In genomic region chr4:124710776-124711291, GRCm38 (mm10) we compare ENCODE assay signal across 8 mouse cellular contexts. TPM values are rescaled to one million over a fixed set of nuclear protein-coding genes. Genes with fewer than 3 reads are reported as not detected.
A peak's percentile ranks its signal among the peaks of the same experiment; 100 is the strongest.
DNase-seq lines count a peak whose midpoint lies in the region; ATAC-seq and TF ChIP-seq lines count a peak whose summit lies in the region.

No protein-coding gene starts in this region.

- TF ChIP-seq CTCF in kidney, adult 2 months (conservative IDR thresholded peaks at IDR 0.05; ENCODE audit: insufficient read depth, insufficient read length, low read depth, low read length) = peak; percentile 27; the same call in 1 of the 2 replicates
- TF ChIP-seq CTCF in MEL (IDR thresholded peaks at IDR 0.05 in 2 of 3, conservative IDR thresholded peaks at IDR 0.05 in 1 of 3; ENCODE audit: control insufficient read depth in 1 of 3, insufficient read depth in 1 of 3, low read depth in 2 of 3, low read length in 3 of 3, poor library complexity in 1 of 3, severe bottlenecking in 1 of 3) = peak; percentile 41 to 68 (median 58)
- TF ChIP-seq CTCF in lung, adult 2 months (IDR thresholded peaks at IDR 0.05; ENCODE audit: insufficient read depth, low read length) = peak; percentile 28; the same call in 1 of the 2 replicates
- TF ChIP-seq CTCF in stomach, postnatal 0 days (IDR thresholded peaks at IDR 0.05; ENCODE audit: low read depth) = peak; percentile 78

- peaks cover 15% of the 10 kb centered on the region; the same call in 1 of the 2 replicates for H3K4me1 ChIP-seq in kidney, adult 2 months (ENCODE audit: control insufficient read depth, insufficient read depth, low read length)
- H3K4me1 ChIP-seq in MEL (ENCODE audit: control insufficient read depth in 1 of 2, insufficient read depth in 2 of 2, low read length in 2 of 2) = peaks cover 0 to 13% of the 10 kb centered on the region in 2 experiments; a peak in 2 of 4 replicates
- H3K4me1 ChIP-seq in intestine, embryonic 16.5 days (ENCODE audit: control insufficient read depth, insufficient read depth, low read length) = peaks cover 27% of the 10 kb centered on the region
- peaks cover 24% of the 10 kb centered on the region for H3K4me1 ChIP-seq in lung, adult 2 months (ENCODE audit: control insufficient read depth, insufficient read depth, low read length)
- H3K4me1 ChIP-seq in stomach, postnatal 0 days (replicated peaks; ENCODE audit: control insufficient read depth, insufficient read depth) = 0 out of 2 replicates have a peak, but pooled peaks cover 6% of the 10 kb centered on the region

- DNase-seq in kidney, adult 2 months = peak; percentile 72
- DNase-seq in kidney, adult 11 months = no peak
- DNase-seq in MEL (ENCODE audit: low read depth, low spot score) = peak; percentile 87
- DNase-seq in embryo, embryonic 9.5 days (ENCODE audit: extremely low spot score) = peak; percentile 63
- peak; percentile 24 for DNase-seq in lung, adult 2 months
- DNase-seq in stomach, postnatal 0 days (ENCODE audit: low spot score) = peak; percentile 41
- no peak for DNase-seq in ovary, postnatal 14 days (ENCODE audit: low spot score)

- H3K9ac ChIP-seq in MEL (ENCODE audit: control insufficient read depth, low read depth, low read length, poor library complexity, severe bottlenecking) = no peak overlapping the region
- no peak overlapping the region for H3K9ac ChIP-seq in intestine, embryonic 16.5 days (ENCODE audit: low read depth, low read length)
- no peak overlapping the region for H3K9ac ChIP-seq in stomach, postnatal 0 days (ENCODE audit: low read length)

- H3K27ac ChIP-seq in kidney, adult 2 months (ENCODE audit: insufficient read depth, low read depth, low read length) = no peak overlapping the region
- H3K27ac ChIP-seq in MEL (ENCODE audit: control insufficient read depth, low read depth, low read length) = no peak overlapping the region
- no peak overlapping the region for H3K27ac ChIP-seq in intestine, embryonic 16.5 days (ENCODE audit: low read length)
- peak overlapping the region; percentile 94 for H3K27ac ChIP-seq in stomach, postnatal 0 days (replicated peaks)

- H3K27me3 ChIP-seq in kidney, adult 2 months (replicated peaks; ENCODE audit: control insufficient read depth, insufficient read depth, low read length) = no peaks in the 10 kb centered on the region
- no peaks in the 10 kb centered on the region for H3K27me3 ChIP-seq in MEL (ENCODE audit: control insufficient read depth in 1 of 2, insufficient read depth in 2 of 2, low read length in 2 of 2)
- no peaks in the 10 kb centered on the region for H3K27me3 ChIP-seq in intestine, embryonic 16.5 days (replicated peaks; ENCODE audit: control insufficient read depth, insufficient read depth, low read length)
- no peaks in the 10 kb centered on the region for H3K27me3 ChIP-seq in stomach, postnatal 0 days (ENCODE audit: control insufficient read depth, insufficient read depth, low read length)

- no peak for TF ChIP-seq EP300 in MEL (IDR thresholded peaks at IDR 0.05; ENCODE audit: low read depth in 1 of 2, low read length in 2 of 2)
- TF ChIP-seq EP300 in stomach, postnatal 0 days (optimal IDR thresholded peaks at IDR 0.05) = no peak

- peaks cover 12% of the 10 kb centered on the region for H3K79me2 ChIP-seq in MEL (ENCODE audit: control insufficient read depth, insufficient read depth, low read length, poor library complexity)

- H3K4me3 ChIP-seq in kidney, adult 2 months (ENCODE audit: insufficient read depth, low read depth, low read length) = no peak overlapping the region
- H3K4me3 ChIP-seq in MEL (ENCODE audit: control insufficient read depth in 1 of 2, insufficient read depth in 1 of 2, low read depth in 2 of 2, low read length in 2 of 2) = peak overlapping the region in 1 of 2 experiments; percentile 2; a peak in 1 of 4 replicates
- no peak overlapping the region for H3K4me3 ChIP-seq in intestine, embryonic 16.5 days (ENCODE audit: low read length)
- H3K4me3 ChIP-seq in lung, adult 2 months (replicated peaks; ENCODE audit: extremely low read depth, low read depth, low read length) = no peak overlapping the region
- no peak overlapping the region for H3K4me3 ChIP-seq in stomach, postnatal 0 days (ENCODE audit: low read depth, low read length)

- no peaks in the 10 kb centered on the region for H3K36me3 ChIP-seq in kidney, adult 2 months (ENCODE audit: control insufficient read depth, insufficient read depth, low read length)
- H3K36me3 ChIP-seq in MEL (ENCODE audit: control insufficient read depth in 1 of 2, insufficient read depth in 2 of 2, low read length in 2 of 2) = peaks cover 0 to 5% of the 10 kb centered on the region in 2 experiments; a peak in 2 of 4 replicates
- 0 out of 2 replicates have a peak, but pooled peaks cover under 1% of the 10 kb centered on the region for H3K36me3 ChIP-seq in intestine, embryonic 16.5 days (ENCODE audit: control insufficient read depth, insufficient read depth, low read length)
- H3K36me3 ChIP-seq in stomach, postnatal 0 days (ENCODE audit: control insufficient read depth, insufficient read depth, low read length) = peaks cover 1% of the 10 kb centered on the region; the same call in 1 of the 2 replicates

- TF ChIP-seq POLR2A in kidney, adult 2 months (IDR thresholded peaks at IDR 0.05; ENCODE audit: low read depth, low read length) = no peak
- TF ChIP-seq POLR2A in MEL (IDR thresholded peaks at IDR 0.05; ENCODE audit: control insufficient read depth in 1 of 2, insufficient read depth in 1 of 2, low read depth in 1 of 2, low read length in 2 of 2, poor library complexity in 1 of 2) = no peak
- TF ChIP-seq POLR2A in lung, adult 2 months (IDR thresholded peaks at IDR 0.05; ENCODE audit: borderline replicate concordance, extremely low read depth, low read depth, low read length) = no peak

- no peak for ATAC-seq in intestine, embryonic 16.5 days
- no peak for ATAC-seq in stomach, postnatal 0 days (ENCODE audit: low FRiP score, low TSS enrichment)

- H3K9me3 ChIP-seq in MEL (replicated peaks; ENCODE audit: insufficient read depth, low read length) = no peaks in the 10 kb centered on the region
- no peaks in the 10 kb centered on the region for H3K9me3 ChIP-seq in intestine, embryonic 16.5 days (ENCODE audit: control insufficient read depth, low read length)
- H3K9me3 ChIP-seq in stomach, postnatal 0 days (ENCODE audit: control insufficient read depth, low read length) = no peaks in the 10 kb centered on the region

- peak; percentile 44 for TF ChIP-seq RAD21 in MEL (IDR thresholded peaks at IDR 0.05; ENCODE audit: low read depth, low read length)

- WGBS in kidney, adult 2 months = 5% methylated on average over 5 of the region's 5 CpGs
- 8% methylated on average over 5 of the region's 5 CpGs for WGBS in intestine, embryonic 16.5 days
- 4% methylated on average over 5 of the region's 5 CpGs for WGBS in lung, adult 2 months
- WGBS in stomach, postnatal 0 days = 9% methylated on average over 5 of the region's 5 CpGs

- 0 out of 2 replicates have a peak overlapping the region, but pooled peaks have one; percentile 67 for H3K4me2 ChIP-seq in intestine, embryonic 16.5 days (ENCODE audit: low read depth, low read length)
- H3K4me2 ChIP-seq in stomach, postnatal 0 days (replicated peaks; ENCODE audit: low read depth) = no peak overlapping the region

TF ChIP-seq in MEL, 35 proteins besides CTCF, POLR2A, EP300 and RAD21 (continues in another document):
- TF ChIP-seq ELF1 (IDR thresholded peaks at IDR 0.05; ENCODE audit: low read depth, low read length) = 0 out of 2 replicates have a peak, but pooled peaks have one; percentile 12

RNA-seq across cellular contexts. Expression of gene Sf3a3, which starts 3.7 kb away (rescaled TPM):
- 11.1 and 14.5 TPM in 2 replicates for polyA plus RNA-seq in kidney, adult 2 months (2012; rRNA removed)
- total RNA-seq in MEL (2012; rRNA removed) = 136 and 144 TPM in 2 replicates
- polyA plus RNA-seq in MEL (2012; ENCODE audit: insufficient read depth in 1 of 2, insufficient read length in 2 of 2, low read depth in 1 of 2, low replicate concordance in 2 of 2, missing spikeins in 1 of 2) = 100 to 1,000 TPM; 127 to 295 TPM
- 105 and 125 TPM in 2 replicates for polyA plus RNA-seq in intestine, embryonic 16.5 days (2015; fragmentation: Nextera tagmentation; extraction: Ambion mirVana)
- polyA plus RNA-seq in lung, adult 2 months (2012; rRNA removed) = 8.1 and 11.5 TPM in 2 replicates
- 58.7 and 63.5 TPM in 2 replicates for polyA plus RNA-seq in stomach, postnatal 0 days (2015; fragmentation: Nextera tagmentation; extraction: Ambion mirVana)

RNA-seq across cellular contexts. Expression of gene Fhl3, which starts 10.3 kb away (rescaled TPM):
- 8.5 and 10.8 TPM in 2 replicates for polyA plus RNA-seq in kidney, adult 2 months (2012; rRNA removed)
- total RNA-seq in MEL (2012; rRNA removed) = 5.6 TPM in 2 replicates
- 10 to 100 TPM in 1 of 2 experiments, not detected in 1; 13.8 TPM for polyA plus RNA-seq in MEL (2012; ENCODE audit: insufficient read depth in 1 of 2, insufficient read length in 2 of 2, low read depth in 1 of 2, low replicate concordance in 2 of 2, missing spikeins in 1 of 2)
- polyA plus RNA-seq in intestine, embryonic 16.5 days (2015; fragmentation: Nextera tagmentation; extraction: Ambion mirVana) = 5.1 and 5.2 TPM in 2 replicates
- 15.1 and 36.7 TPM in 2 replicates for polyA plus RNA-seq in lung, adult 2 months (2012; rRNA removed)
- 7.4 and 9.0 TPM in 2 replicates for polyA plus RNA-seq in stomach, postnatal 0 days (2015; fragmentation: Nextera tagmentation; extraction: Ambion mirVana)

RNA-seq across cellular contexts. Expression of gene Utp11, which starts 17.4 kb away (rescaled TPM):
- 6.4 and 7.9 TPM in 2 replicates for polyA plus RNA-seq in kidney, adult 2 months (2012; rRNA removed)
- total RNA-seq in MEL (2012; rRNA removed) = 65.3 and 68.3 TPM in 2 replicates
- 10 to 100 TPM in 1 of 2 experiments, not detected in 1; 86.9 TPM for polyA plus RNA-seq in MEL (2012; ENCODE audit: insufficient read depth in 1 of 2, insufficient read length in 2 of 2, low read depth in 1 of 2, low replicate concordance in 2 of 2, missing spikeins in 1 of 2)
- polyA plus RNA-seq in intestine, embryonic 16.5 days (2015; fragmentation: Nextera tagmentation; extraction: Ambion mirVana) = 51.8 and 58.6 TPM in 2 replicates
- 4.4 and 7.2 TPM in 2 replicates for polyA plus RNA-seq in lung, adult 2 months (2012; rRNA removed)
- 105 TPM in 2 replicates for polyA plus RNA-seq in stomach, postnatal 0 days (2015; fragmentation: Nextera tagmentation; extraction: Ambion mirVana)

RNA-seq across cellular contexts. Expression of gene Inpp5b, which starts 30.8 kb away (rescaled TPM):
- polyA plus RNA-seq in kidney, adult 2 months (2012; rRNA removed) = 61.0 and 64.2 TPM in 2 replicates
- 27.7 and 28.6 TPM in 2 replicates for total RNA-seq in MEL (2012; rRNA removed)
- 10 to 100 TPM in 1 of 2 experiments, not detected in 1; 52.5 TPM for polyA plus RNA-seq in MEL (2012; ENCODE audit: insufficient read depth in 1 of 2, insufficient read length in 2 of 2, low read depth in 1 of 2, low replicate concordance in 2 of 2, missing spikeins in 1 of 2)
- 27.0 and 27.5 TPM in 2 replicates for polyA plus RNA-seq in intestine, embryonic 16.5 days (2015; fragmentation: Nextera tagmentation; extraction: Ambion mirVana)
- polyA plus RNA-seq in lung, adult 2 months (2012; rRNA removed) = 62.1 and 93.3 TPM in 2 replicates
- polyA plus RNA-seq in stomach, postnatal 0 days (2015; fragmentation: Nextera tagmentation; extraction: Ambion mirVana) = 23.5 and 24.8 TPM in 2 replicates

RNA-seq across cellular contexts. Expression of gene Pou3f1, which starts 54.2 kb away (rescaled TPM):
- polyA plus RNA-seq in kidney, adult 2 months (2012; rRNA removed) = 0.02 and 0.04 TPM in 2 replicates
- total RNA-seq in MEL (2012; rRNA removed) = not detected in 2 replicates
- polyA plus RNA-seq in MEL (2012; ENCODE audit: insufficient read depth in 1 of 2, insufficient read length in 2 of 2, low read depth in 1 of 2, low replicate concordance in 2 of 2, missing spikeins in 1 of 2) = not detected
- 0.04 TPM in 1 of 2 replicates, not detected in the other for polyA plus RNA-seq in intestine, embryonic 16.5 days (2015; fragmentation: Nextera tagmentation; extraction: Ambion mirVana)
- polyA plus RNA-seq in lung, adult 2 months (2012; rRNA removed) = 0.16 and 0.22 TPM in 2 replicates
- polyA plus RNA-seq in stomach, postnatal 0 days (2015; fragmentation: Nextera tagmentation; extraction: Ambion mirVana) = 0.13 TPM in 2 replicates

Comparison
In these comparisons a context has a peak if more than half of its experiments do, and no peak if none do; other contexts are left out.
1. DNase-seq: peak in kidney, adult 2 months (single experiment), MEL (single experiment), embryo, embryonic 9.5 days (single experiment), lung, adult 2 months (single experiment) and stomach, postnatal 0 days (single experiment); none in kidney, adult 11 months (single experiment) and ovary, postnatal 14 days (single experiment).
2. CTCF ChIP-seq: peak in every context shown above with its lines; median percentile 78 in stomach, postnatal 0 days; 58 in MEL; 28 in lung, adult 2 months; 27 in kidney, adult 2 months.